Mouse (Mus musculus): ENCODE measurements around the gene Ppp1r9a. TPM values are rescaled to one million over a fixed set of nuclear protein-coding genes. Genes with fewer than 3 reads are reported as not detected.

Gene Ppp1r9a
- total RNA-seq, 2 experiments from 2014 or later, result 1.2 to 1.4 TPM

GRCm38 (mm10) chr6:5100347-5100746 lies 197.6 kb downstream of the Ppp1r9a start:
- DNase-seq (ENCODE audit: low spot score), result no peak

- no peak for DNase-seq (ENCODE audit: low spot score)
Observed at GRCm38 (mm10) chr6:5102741-5103140, 200.0 kb downstream of the Ppp1r9a start.

DNA sequence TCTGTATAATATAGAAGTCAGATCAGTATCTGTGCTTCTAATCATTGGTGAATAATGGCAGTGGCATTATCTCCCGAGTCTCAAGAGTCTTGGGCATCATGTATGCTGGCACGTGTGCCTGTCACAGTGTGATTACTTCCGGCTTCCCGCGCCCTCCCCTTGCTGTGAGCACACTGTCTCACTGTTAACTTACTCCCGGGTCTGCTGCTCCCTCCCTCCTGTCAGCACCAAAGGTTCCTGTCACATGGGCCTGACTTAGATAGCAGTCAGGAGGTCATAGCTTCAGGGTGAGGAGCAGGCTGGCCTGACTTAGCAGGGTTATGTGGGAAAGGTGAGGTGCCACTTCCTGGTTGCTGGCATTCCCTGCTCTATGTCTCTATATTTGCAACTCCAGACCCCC lies 201.1 kb downstream of the Ppp1r9a start:
- DNase-seq (ENCODE audit: low spot score), result no peak

DNA sequence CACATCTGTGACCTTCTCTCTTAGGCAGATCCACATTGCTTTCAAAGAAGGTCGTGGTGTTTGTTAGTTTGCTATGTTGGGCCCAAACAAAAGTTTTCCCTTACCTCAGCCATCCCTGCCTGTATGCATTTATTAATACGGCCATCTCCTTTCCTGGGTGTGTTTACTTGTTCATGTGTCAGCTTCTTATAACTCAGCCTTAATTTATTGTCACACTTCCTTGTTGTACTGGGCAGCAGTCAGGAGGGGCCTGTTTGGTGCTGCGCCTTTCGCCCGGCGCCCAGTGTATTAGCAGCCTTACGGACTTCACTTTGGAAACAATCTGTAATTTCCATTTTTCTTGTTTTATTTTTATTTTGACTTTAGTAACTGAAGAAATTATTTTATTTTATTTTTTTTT lies 201.5 kb downstream of the Ppp1r9a start:
- no peak for DNase-seq (ENCODE audit: low spot score)

GRCm38 (mm10) chr6:5108494-5108893 lies 205.8 kb downstream of the Ppp1r9a start:
- no peak for DNase-seq (ENCODE audit: low spot score)

DNA sequence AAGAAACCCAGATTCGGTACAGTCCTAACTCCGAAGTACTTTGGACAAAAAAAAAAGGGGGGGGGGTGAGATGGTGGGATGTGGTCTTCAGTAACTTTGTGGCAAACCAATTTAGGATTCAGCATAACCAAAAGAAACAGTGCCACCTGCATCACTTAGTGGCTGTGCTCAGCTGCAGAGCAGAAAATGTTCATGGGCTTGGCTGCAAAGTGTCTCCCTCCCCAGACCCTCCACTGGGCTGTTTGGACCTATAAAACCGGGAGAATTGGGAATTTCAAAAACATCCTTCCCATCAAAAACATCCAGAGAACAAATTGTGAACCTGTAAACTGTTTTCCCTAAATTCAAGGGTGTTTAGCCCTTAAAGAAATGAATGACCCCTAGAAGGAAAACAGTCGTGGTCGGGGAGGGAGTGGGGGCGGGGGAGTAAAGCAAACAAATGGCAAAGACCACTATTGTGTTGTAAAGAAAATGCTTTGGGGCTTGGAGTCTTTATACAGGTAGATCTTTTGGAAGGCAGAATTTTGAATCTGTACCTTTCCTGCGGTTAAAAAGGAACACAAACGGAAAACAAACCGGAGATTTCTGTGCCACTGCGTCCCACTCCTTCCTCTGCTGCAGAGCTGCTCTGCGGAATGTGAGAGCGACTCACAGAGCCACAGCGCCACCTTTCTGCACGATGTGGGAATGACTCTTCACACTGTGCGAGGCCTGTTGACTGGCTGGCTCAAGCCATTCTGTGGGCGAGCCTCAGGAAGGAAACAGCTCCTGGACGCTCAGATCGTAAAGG lies 207.4 kb downstream of the Ppp1r9a start:
- DNase-seq (ENCODE audit: low spot score), result peak; percentile 82

DNA sequence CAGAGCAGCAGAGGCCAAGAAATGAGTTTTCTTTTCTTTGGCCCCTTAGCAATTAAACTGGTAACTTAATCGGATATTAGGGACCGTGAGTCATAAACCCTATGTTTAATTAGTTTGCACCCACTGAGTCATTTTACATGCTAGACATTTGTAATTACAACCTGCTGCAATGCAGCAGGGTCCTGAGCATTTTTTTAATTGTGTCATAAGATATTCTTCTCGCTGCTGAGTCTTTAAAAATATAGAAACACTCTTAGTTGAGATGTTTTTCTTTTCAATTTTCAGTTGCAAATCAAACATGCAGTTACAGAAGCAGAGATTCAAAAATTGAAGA lies 208.0 kb downstream of the Ppp1r9a start:
- no peak for DNase-seq (ENCODE audit: low spot score)

DNA sequence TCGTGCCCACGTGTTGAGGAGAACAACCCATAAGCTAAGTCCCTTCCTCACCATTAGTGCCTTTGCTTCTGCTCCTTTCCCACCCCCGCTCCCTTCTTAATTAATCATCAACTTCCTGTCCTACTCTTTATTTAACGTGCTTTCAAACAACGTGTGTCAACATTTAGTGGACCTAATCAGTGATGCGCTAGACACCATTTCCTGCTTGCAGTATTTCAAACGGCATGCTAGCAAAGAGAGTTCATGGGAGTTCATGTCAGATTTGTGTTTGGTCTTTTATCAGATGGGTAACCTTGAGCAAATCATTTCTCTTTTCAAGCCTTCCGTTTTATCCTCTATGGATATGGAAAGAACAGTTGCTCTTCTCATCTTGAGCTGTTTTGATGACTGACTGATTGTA lies 210.4 kb downstream of the Ppp1r9a start:
- no peak for DNase-seq (ENCODE audit: low spot score)

- DNase-seq (ENCODE audit: low spot score), result no peak
Observed at GRCm38 (mm10) chr6:5113734-5114133, 211.0 kb downstream of the Ppp1r9a start.

- no peak for DNase-seq (ENCODE audit: low spot score)
Observed at GRCm38 (mm10) chr6:5114857-5115256, 212.1 kb downstream of the Ppp1r9a start.

- DNase-seq (ENCODE audit: low spot score), result no peak
Observed at GRCm38 (mm10) chr6:5119181-5119910, 216.6 kb downstream of the Ppp1r9a start.

GRCm38 (mm10) chr6:5120229-5120628 lies 217.5 kb downstream of the Ppp1r9a start:
- no peak for DNase-seq (ENCODE audit: low spot score)

GRCm38 (mm10) chr6:5129364-5130093 lies 226.8 kb downstream of the Ppp1r9a start:
- DNase-seq (ENCODE audit: low spot score), result no peak

DNA sequence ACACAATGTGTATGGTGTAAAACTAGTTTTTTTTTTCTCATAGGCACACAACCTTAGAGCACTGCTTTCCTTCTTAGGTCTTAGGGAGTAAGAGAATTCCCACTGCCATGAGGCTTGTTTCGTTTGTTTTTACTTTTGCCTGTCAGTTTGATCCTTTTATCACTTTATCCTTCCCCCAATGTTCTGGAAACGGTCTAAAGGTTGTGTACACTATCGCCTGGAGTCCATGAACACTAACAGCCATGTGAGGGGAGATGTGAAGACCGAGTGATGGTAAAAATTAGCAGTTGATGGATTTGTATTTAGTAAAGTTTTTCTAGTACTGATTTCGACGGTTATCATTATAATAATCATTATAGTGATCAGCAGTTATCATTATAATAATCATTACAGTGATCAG lies 232.3 kb downstream of the Ppp1r9a start:
- DNase-seq (ENCODE audit: low spot score), result no peak

- no peak for DNase-seq (ENCODE audit: low spot score)
Observed at GRCm38 (mm10) chr6:5136046-5136445, 233.3 kb downstream of the Ppp1r9a start.

GRCm38 (mm10) chr6:5138875-5139631 lies 236.3 kb downstream of the Ppp1r9a start:
- DNase-seq (ENCODE audit: low spot score), result no peak

GRCm38 (mm10) chr6:5139666-5140065 lies 236.9 kb downstream of the Ppp1r9a start:
- no peak for DNase-seq (ENCODE audit: low spot score)

DNA sequence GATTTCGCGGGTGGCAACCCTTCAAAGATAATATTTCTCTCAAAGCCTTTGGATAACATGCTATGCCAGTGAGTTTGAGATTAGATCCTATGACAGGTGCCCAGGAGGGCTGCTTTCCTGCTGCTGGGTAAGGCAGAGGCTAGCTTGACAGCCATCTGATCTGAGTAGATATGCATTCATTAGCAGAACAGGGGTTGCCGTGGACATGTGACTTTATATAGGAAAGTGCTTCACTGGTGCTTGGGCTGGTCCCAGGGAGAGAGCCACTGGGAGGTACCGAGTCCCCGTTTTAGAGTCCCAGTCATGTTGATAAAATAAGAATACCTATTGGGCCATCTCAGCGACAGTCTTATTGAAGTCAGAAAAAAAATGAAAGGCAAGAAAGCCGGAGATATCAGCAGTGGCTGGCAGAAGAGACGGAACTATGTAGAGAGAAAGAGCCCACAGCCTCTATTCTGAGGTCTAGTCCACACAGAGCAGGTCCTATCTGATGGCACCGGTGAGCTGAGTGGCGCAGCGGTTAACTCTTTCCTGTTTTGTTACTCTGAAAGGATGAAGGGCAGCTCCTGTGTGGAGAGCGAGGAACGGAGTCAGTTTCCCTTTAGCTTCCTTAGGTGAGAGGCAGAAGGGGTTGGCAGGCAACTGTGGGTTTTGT lies 244.9 kb downstream of the Ppp1r9a start:
- DNase-seq (ENCODE audit: low spot score), result no peak

DNA sequence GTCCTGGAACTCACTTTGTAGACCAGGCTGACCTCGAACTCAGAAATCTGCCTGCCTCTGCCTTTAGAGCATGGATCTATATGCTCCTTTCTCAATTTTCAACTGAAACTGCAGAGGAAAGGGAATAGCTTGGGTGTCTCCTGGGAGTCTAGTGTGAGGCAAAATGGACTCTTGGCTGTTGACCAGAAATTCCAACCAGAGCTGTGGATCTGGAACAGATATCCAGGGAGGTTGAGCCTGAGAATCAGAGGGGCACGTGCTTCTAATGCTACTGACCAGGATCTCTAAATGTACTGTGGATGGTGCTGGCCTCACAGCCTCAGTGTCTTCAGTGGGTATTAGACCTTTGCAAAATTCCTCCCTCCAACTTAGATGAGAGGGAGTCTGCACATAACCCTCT lies 247.2 kb downstream of the Ppp1r9a start:
- DNase-seq (ENCODE audit: low spot score), result no peak

GRCm38 (mm10) chr6:5151171-5151570 lies 248.5 kb downstream of the Ppp1r9a start:
- no peak for DNase-seq (ENCODE audit: low spot score)

DNA sequence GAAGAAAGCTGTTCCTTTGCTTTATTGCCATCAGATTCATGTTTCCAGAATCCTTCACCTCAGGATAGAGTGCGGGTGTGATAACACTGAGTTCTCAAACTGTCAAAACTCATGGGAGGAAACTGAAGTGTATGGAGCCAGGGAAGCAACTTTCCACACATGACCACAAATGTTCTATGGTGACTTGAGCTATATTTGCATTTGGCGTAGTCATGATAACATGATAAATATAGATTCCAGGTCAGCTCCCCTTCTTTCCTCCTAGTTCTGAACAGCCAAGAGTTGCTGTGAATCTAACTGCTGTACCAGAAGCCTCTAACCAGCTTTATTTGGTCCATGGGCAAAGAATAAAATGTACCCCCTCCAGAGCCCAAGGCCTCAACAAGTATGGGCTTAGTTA lies 249.5 kb downstream of the Ppp1r9a start:
- peak; percentile 3 for DNase-seq (ENCODE audit: low spot score)

Measured in gastrocnemius, adult 18-20 months (tissue).